Mouse (Mus musculus): ENCODE data around the gene Rab11a. TPM values are rescaled to one million over a fixed set of nuclear protein-coding genes. Genes with fewer than 3 reads are reported as not detected.
A peak's percentile ranks its signal among the peaks of the same experiment; 100 is the strongest.
"Not testable (repeated sequence)": the region's sequence is repeated elsewhere in the genome, so short reads cannot be mapped to it uniquely, and the experiment has no call there.

The Rab11a gene
- polyA plus RNA-seq, 2 experiments from 2014 or later, result 166 to 218 TPM

GRCm38 (mm10) chr9:64739001-64739400, 1.4 kb upstream of the Rab11a start:
- no peak for ATAC-seq

GRCm38 (mm10) chr9:64736639-64737405, 736 bp downstream of the Rab11a start:
- ATAC-seq, result peak; percentile 17

GRCm38 (mm10) chr9:64736076-64736638, 1.4 kb downstream of the Rab11a start:
- ATAC-seq, result peak; percentile 6

- ATAC-seq, result not testable (repeated sequence)
Observed at GRCm38 (mm10) chr9:64734992-64735391, 2.6 kb downstream of the Rab11a start.

- ATAC-seq, result no peak
Observed at GRCm38 (mm10) chr9:64734166-64734565, 3.4 kb downstream of the Rab11a start.

GRCm38 (mm10) chr9:64731029-64731560, 6.5 kb downstream of the Rab11a start:
- no peak for ATAC-seq

- no peak for ATAC-seq
Observed at GRCm38 (mm10) chr9:64726454-64726853, 11.1 kb downstream of the Rab11a start.

GRCm38 (mm10) chr9:64719526-64720163, 17.9 kb downstream of the Rab11a start:
- no peak for ATAC-seq

- not testable (repeated sequence) for ATAC-seq
Observed at GRCm38 (mm10) chr9:64710291-64710690, 27.3 kb downstream of the Rab11a start.

GRCm38 (mm10) chr9:64704073-64704840, 33.3 kb downstream of the Rab11a start:
- no peak for ATAC-seq

GRCm38 (mm10) chr9:64703420-64703965, 34.1 kb downstream of the Rab11a start:
- no peak for ATAC-seq

- no peak for ATAC-seq
Observed at GRCm38 (mm10) chr9:64702937-64703336, 34.6 kb downstream of the Rab11a start.

GRCm38 (mm10) chr9:64702391-64702790, 35.2 kb downstream of the Rab11a start:
- ATAC-seq, result no peak

- no peak for ATAC-seq
Observed at GRCm38 (mm10) chr9:64701651-64702050, 35.9 kb downstream of the Rab11a start.

- no peak for ATAC-seq
Observed at GRCm38 (mm10) chr9:64700451-64701311, 36.9 kb downstream of the Rab11a start.

- ATAC-seq, result no peak
Observed at GRCm38 (mm10) chr9:64698586-64698985, 39.0 kb downstream of the Rab11a start.

GRCm38 (mm10) chr9:64697677-64698076, 39.9 kb downstream of the Rab11a start:
- no peak for ATAC-seq

GRCm38 (mm10) chr9:64697006-64697405, 40.6 kb downstream of the Rab11a start:
- ATAC-seq, result no peak

GRCm38 (mm10) chr9:64696404-64696803, 41.2 kb downstream of the Rab11a start:
- no peak for ATAC-seq

GRCm38 (mm10) chr9:64695266-64695665, 42.3 kb downstream of the Rab11a start:
- no peak for ATAC-seq

GRCm38 (mm10) chr9:64693094-64693493, 44.5 kb downstream of the Rab11a start:
- ATAC-seq, result no peak

Data from CD4-positive, CD25-positive, alpha-beta regulatory T cell, adult 4 months (primary cell).